Mouse (Mus musculus) stomach, embryonic 15.5 days (tissue): ENCODE results near the gene Acaa1a. TPM values are rescaled to one million over a fixed set of nuclear protein-coding genes. Genes with fewer than 3 reads are reported as not detected.

ENCODE experiments used
- ATAC-seq: fragments of 200-750 bp; cut with Nextera tagmentation; 2 replicates; pipeline ENCODE4 v1.8.0; 2017; ENCODE audit warnings: low read depth, moderate number of reproducible peaks, moderate TSS enrichment; ENCODE audit not compliant: insufficient read depth, low FRiP score
- H3K27ac ChIP-seq: fragments of 300-500 bp; sonication (generic); 2 replicates; pipeline ENCODE4 v1.5.1; 2015; ENCODE audit warnings: mild to moderate bottlenecking, inconsistent platforms
- H3K27me3 ChIP-seq: fragments of 300-500 bp; sonication (generic); replicated peaks from 2 replicates; pipeline ENCODE4 v1.6.1; 2015; ENCODE audit warnings: inconsistent platforms
- H3K36me3 ChIP-seq: fragments of 300-500 bp; sonication (generic); 2 replicates; pipeline ENCODE4 v1.6.1; 2015; ENCODE audit warnings: inconsistent platforms
- H3K4me1 ChIP-seq: fragments of 300-500 bp; sonication (generic); 2 replicates; pipeline ENCODE4 v1.6.1; 2015; ENCODE audit warnings: inconsistent platforms
- H3K4me2 ChIP-seq: fragments of 300-500 bp; sonication (generic); 2 replicates; pipeline ENCODE4 v1.6.1; 2015; ENCODE audit warnings: mild to moderate bottlenecking, inconsistent platforms
- H3K4me3 ChIP-seq: fragments of 300-500 bp; sonication (generic); replicated peaks from 2 replicates; pipeline ENCODE4 v1.5.1; 2015; ENCODE audit warnings: inconsistent platforms
- H3K9ac ChIP-seq: fragments of 300-500 bp; sonication (generic); 2 replicates; pipeline ENCODE4 v1.6.1; 2015; ENCODE audit warnings: inconsistent platforms
- H3K9me3 ChIP-seq: fragments of 300-500 bp; sonication (generic); 2 replicates; pipeline ENCODE4 v1.6.1; 2016; ENCODE audit warnings: inconsistent platforms
- WGBS: fragments of 180-500 bp; shearing (Covaris S2); methylation state at CpG from one replicate; pipeline ENCODE4 v1.1.7; 2015; 5-methylcytosine and 5-hydroxymethylcytosine counted together
- polyA plus RNA-seq: library from polyadenylated mRNA; unstranded; fragments of >200 nt; fragmentation: Nextera tagmentation; extraction: Ambion mirVana; gene quantifications from 2 replicates; pipeline ENCODE4 v1.2.1, GENCODE M21; 2015

Gene Acaa1a
- polyA plus RNA-seq, 1 experiment from 2014 or later: 116 TPM

GRCm38 (mm10) chr9:119322289-119323259, 16.9 kb upstream of the Acaa1a start, which contains the start of gene Oxsr1:
Gene Oxsr1, minus strand, starts transcription at chr9:119322427.
- Histone ChIP-seq H3K9ac (peak within 1 kb of the TSS; percentile 76), H3K9me3 (no peaks in the 10 kb centered on the region; the same call in 1 of the 2 replicates), H3K4me2 (peak within 1 kb of the TSS; percentile 97), H3K4me1 (peaks cover 3% of the 10 kb centered on the region; the same call in 1 of the 2 replicates), H3K27ac (peak within 1 kb of the TSS; percentile 91), H3K36me3 (no peaks in the 10 kb centered on the region), H3K4me3 (peak within 1 kb of the TSS; percentile 76), H3K27me3 (no peaks in the 10 kb centered on the region)
- peak; percentile 98 for ATAC-seq
- WGBS: under 1% methylated on average over 73 of the region's 76 CpGs

GRCm38 (mm10) chr9:119323260-119323645, 16.2 kb upstream of the Acaa1a start:
- peak overlapping the region; percentile 91 for H3K27ac ChIP-seq
- no peaks in the 10 kb centered on the region for H3K27me3 ChIP-seq
- peak overlapping the region; percentile 76 for H3K4me3 ChIP-seq
- H3K9me3 ChIP-seq: no peaks in the 10 kb centered on the region; the same call in 1 of the 2 replicates
- peak overlapping the region; percentile 97 for H3K4me2 ChIP-seq
- peak overlapping the region; percentile 29; the same call in 1 of the 2 replicates for H3K9ac ChIP-seq
- H3K4me1 ChIP-seq: peaks cover 3% of the 10 kb centered on the region; the same call in 1 of the 2 replicates
- 5% methylated on average over 9 of the region's 9 CpGs for WGBS
- ATAC-seq: no peak
- H3K36me3 ChIP-seq: no peaks in the 10 kb centered on the region

GRCm38 (mm10) chr9:119324130-119324529, 15.3 kb upstream of the Acaa1a start:
- no peak overlapping the region for H3K4me3 ChIP-seq
- no peak overlapping the region for H3K9ac ChIP-seq
- 82% methylated on average over 1 of the region's 1 CpGs for WGBS

GRCm38 (mm10) chr9:119328488-119328887, 11.0 kb upstream of the Acaa1a start:
- Histone ChIP-seq H3K4me2 (no peak overlapping the region), H3K27me3 (no peaks in the 10 kb centered on the region), H3K4me1 (no peaks in the 10 kb centered on the region), H3K27ac (no peak overlapping the region), H3K9me3 (no peaks in the 10 kb centered on the region), H3K9ac (no peak overlapping the region), H3K4me3 (no peak overlapping the region), H3K36me3 (no peaks in the 10 kb centered on the region)
- ATAC-seq: no peak
- 72% methylated on average over 3 of the region's 3 CpGs for WGBS

More at GRCm38 (mm10) chr9:119324130-119324529, 15.3 kb upstream of the Acaa1a start:
- Histone ChIP-seq H3K9me3 (no peaks in the 10 kb centered on the region), H3K4me1 (peaks cover 3% of the 10 kb centered on the region; the same call in 1 of the 2 replicates), H3K27me3 (no peaks in the 10 kb centered on the region), H3K36me3 (no peaks in the 10 kb centered on the region), H3K27ac (no peak overlapping the region), H3K4me2 (no peak overlapping the region)
- ATAC-seq: no peak

GRCm38 (mm10) chr9:119330186-119330963, 9.1 kb upstream of the Acaa1a start:
- Histone ChIP-seq H3K27ac (no peak overlapping the region), H3K4me3 (no peak overlapping the region), H3K9ac (no peak overlapping the region), H3K4me1 (0 out of 2 replicates have a peak, but pooled peaks cover 6% of the 10 kb centered on the region), H3K4me2 (no peak overlapping the region), H3K9me3 (no peaks in the 10 kb centered on the region), H3K36me3 (no peaks in the 10 kb centered on the region), H3K27me3 (no peaks in the 10 kb centered on the region)
- ATAC-seq: no peak
- WGBS: 86% methylated on average over 15 of the region's 15 CpGs

GRCm38 (mm10) chr9:119334324-119334723, 5.2 kb upstream of the Acaa1a start:
- no peak for ATAC-seq
- H3K27me3 ChIP-seq: no peaks in the 10 kb centered on the region
- H3K36me3 ChIP-seq: 0 out of 2 replicates have a peak, but pooled peaks cover 4% of the 10 kb centered on the region
- no peak overlapping the region for H3K4me2 ChIP-seq
- no peak overlapping the region for H3K4me3 ChIP-seq
- H3K4me1 ChIP-seq: peaks cover 11% of the 10 kb centered on the region; the same call in 1 of the 2 replicates
- H3K9me3 ChIP-seq: no peaks in the 10 kb centered on the region
- 40% methylated on average over 10 of the region's 10 CpGs for WGBS
- H3K9ac ChIP-seq: no peak overlapping the region
- H3K27ac ChIP-seq: peak overlapping the region; percentile 49; the same call in 1 of the 2 replicates

- Histone ChIP-seq H3K4me1 (peaks cover 13% of the 10 kb centered on the region; the same call in 1 of the 2 replicates), H3K4me2 (no peak overlapping the region), H3K9ac (no peak overlapping the region), H3K9me3 (no peaks in the 10 kb centered on the region), H3K27ac (peak overlapping the region; percentile 49; the same call in 1 of the 2 replicates), H3K27me3 (no peaks in the 10 kb centered on the region), H3K4me3 (no peak overlapping the region), H3K36me3 (0 out of 2 replicates have a peak, but pooled peaks cover 4% of the 10 kb centered on the region)
- 87% methylated on average over 2 of the region's 2 CpGs for WGBS
- ATAC-seq: no peak
These were observed 4.6 kb upstream of the Acaa1a start for GRCm38 (mm10) chr9:119334834-119335233.

- no peak overlapping the region for H3K4me3 ChIP-seq
- H3K9ac ChIP-seq: no peak overlapping the region
- 0 out of 2 replicates have a peak, but pooled peaks cover 4% of the 10 kb centered on the region for H3K36me3 ChIP-seq
- no peak for ATAC-seq
- WGBS: 87% methylated on average over 4 of the region's 4 CpGs
- H3K4me1 ChIP-seq: peaks cover 18% of the 10 kb centered on the region; the same call in 1 of the 2 replicates
- no peak overlapping the region for H3K27ac ChIP-seq
- H3K27me3 ChIP-seq: no peaks in the 10 kb centered on the region
- no peaks in the 10 kb centered on the region for H3K9me3 ChIP-seq
- no peak overlapping the region for H3K4me2 ChIP-seq
These were observed 3.9 kb upstream of the Acaa1a start for GRCm38 (mm10) chr9:119335571-119335970.

- Histone ChIP-seq H3K4me3 (no peak overlapping the region), H3K4me1 (peaks cover 28% of the 10 kb centered on the region), H3K9ac (no peak overlapping the region), H3K36me3 (0 out of 2 replicates have a peak, but pooled peaks cover 4% of the 10 kb centered on the region), H3K27ac (no peak overlapping the region), H3K27me3 (no peaks in the 10 kb centered on the region), H3K4me2 (no peak overlapping the region), H3K9me3 (no peaks in the 10 kb centered on the region)
- ATAC-seq: no peak
- WGBS: 91% methylated on average over 14 of the region's 14 CpGs
These were observed 1.6 kb upstream of the Acaa1a start for GRCm38 (mm10) chr9:119337842-119338241.

GRCm38 (mm10) chr9:119338350-119338749, 1.1 kb upstream of the Acaa1a start:
- ATAC-seq: no peak
- Histone ChIP-seq H3K9ac (no peak overlapping the region), H3K4me1 (peaks cover 30% of the 10 kb centered on the region), H3K36me3 (0 out of 2 replicates have a peak, but pooled peaks cover 5% of the 10 kb centered on the region), H3K27ac (no peak overlapping the region), H3K4me3 (no peak overlapping the region), H3K4me2 (peak overlapping the region; percentile 87; the same call in 1 of the 2 replicates), H3K9me3 (no peaks in the 10 kb centered on the region), H3K27me3 (no peaks in the 10 kb centered on the region)
- 95% methylated on average over 3 of the region's 3 CpGs for WGBS

- no peaks in the 10 kb centered on the region for H3K27me3 ChIP-seq
- peak overlapping the region; percentile 92 for H3K4me3 ChIP-seq
- H3K27ac ChIP-seq: no peak overlapping the region; the same call in 1 of the 2 replicates
- ATAC-seq: no peak
- 40% methylated on average over 7 of the region's 7 CpGs for WGBS
- H3K4me2 ChIP-seq: peak overlapping the region; percentile 87
- peak overlapping the region; percentile 82 for H3K9ac ChIP-seq
- H3K9me3 ChIP-seq: no peaks in the 10 kb centered on the region
- peaks cover 28% of the 10 kb centered on the region for H3K4me1 ChIP-seq
- H3K36me3 ChIP-seq: peaks cover 12% of the 10 kb centered on the region; the same call in 1 of the 2 replicates
These were observed 370 bp upstream of the Acaa1a start for GRCm38 (mm10) chr9:119339106-119339505.
